Mouse (Mus musculus): ENCODE measurements around the gene Sfrp2.

DNA sequence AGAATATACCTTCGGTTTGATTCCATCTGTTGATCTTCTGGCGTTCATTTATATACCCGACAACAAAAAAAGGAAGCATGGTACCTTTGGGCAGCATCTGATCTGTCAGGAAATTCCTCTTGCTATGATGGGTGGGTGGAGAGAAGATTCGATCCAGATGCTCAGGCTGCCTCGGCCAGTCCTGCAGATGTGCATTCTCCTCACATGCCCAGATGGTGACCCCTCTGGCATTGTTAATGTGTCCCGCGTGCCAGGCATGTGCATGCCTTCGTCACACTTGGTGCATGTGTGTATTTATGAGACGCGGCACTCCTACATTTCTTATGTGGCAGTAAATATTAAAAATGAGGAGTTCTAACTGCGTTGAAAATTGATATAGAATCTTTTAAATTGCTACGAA is 42.4 kb downstream of the Sfrp2 start:
- no peak for TF ChIP-seq POLR2A (IDR thresholded peaks at IDR 0.05; ENCODE audit: low read depth, low read length)
- no peak for TF ChIP-seq CTCF (IDR thresholded peaks at IDR 0.05; ENCODE audit: borderline replicate concordance, insufficient read depth, low read length)

Data from embryonic fibroblast, embryonic 13.5 days (primary cell).